Mouse (Mus musculus) olfactory bulb, adult 2 months (tissue): ENCODE measurements around the gene Slc32a1.

ENCODE experiments used
- CTCF ChIP-seq: fragments of 200-500 bp; IDR thresholded peaks from 2 replicates; pipeline ENCODE4 v1.5.1; 2012; ENCODE audit warnings: low read depth, mild to moderate bottlenecking, low read length, moderate library complexity; ENCODE audit not compliant: insufficient read depth
- POLR2A ChIP-seq: fragments of 200-500 bp; IDR thresholded peaks from 2 replicates; pipeline ENCODE4 v1.6.1; 2012; ENCODE audit warnings: mild to moderate bottlenecking, low read depth, low read length, moderate library complexity; ENCODE audit not compliant: insufficient read depth

DNA sequence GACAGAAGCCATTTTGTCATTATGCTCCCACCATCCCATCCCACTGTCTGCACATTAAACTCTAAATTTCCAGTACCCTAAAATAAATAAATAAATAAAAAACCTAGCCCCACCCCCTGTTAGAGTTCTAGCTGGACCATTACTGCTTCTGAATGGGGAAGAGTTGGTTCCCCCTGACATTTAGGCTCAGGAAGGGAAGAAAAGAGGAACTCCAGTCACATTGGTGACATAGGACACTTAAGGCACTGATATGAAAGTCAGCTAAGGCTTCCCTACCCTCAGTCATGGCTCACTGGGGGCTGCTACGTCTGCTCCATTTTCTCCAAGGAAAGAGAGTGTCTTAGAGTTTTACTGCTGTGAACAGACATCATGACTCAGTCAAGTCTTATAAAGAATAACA is 13.8 kb upstream of the Slc32a1 start:
- TF ChIP-seq POLR2A (no peak), CTCF (no peak)
